Mouse (Mus musculus) liver, embryonic 13.5 days (tissue): ENCODE measurements around the gene Foxn3. TPM values are rescaled to one million over a fixed set of nuclear protein-coding genes. Genes with fewer than 3 reads are reported as not detected.

Source experiments
- ATAC-seq: fragments of 200-750 bp; cut with Nextera tagmentation; 2 replicates; pipeline ENCODE4 v1.8.0; 2017; ENCODE audit warnings: low read depth, mild to moderate bottlenecking, moderate number of reproducible peaks, moderate library complexity
- DNase-seq: peaks from one replicate; pipeline ENCODE4 v3.0.0; 2022
- H3K27ac ChIP-seq: fragments of 300-500 bp; sonication (generic); 2 replicates; pipeline ENCODE4 v1.5.1; 2015; ENCODE audit warnings: moderate library complexity, mild to moderate bottlenecking, inconsistent platforms
- H3K27me3 ChIP-seq: fragments of 300-500 bp; sonication (generic); 2 replicates; pipeline ENCODE4 v1.6.1; 2015; ENCODE audit warnings: mild to moderate bottlenecking, inconsistent platforms
- H3K36me3 ChIP-seq: fragments of 300-500 bp; sonication (generic); 2 replicates; pipeline ENCODE4 v1.6.1; 2015; ENCODE audit warnings: mild to moderate bottlenecking, inconsistent platforms
- H3K4me1 ChIP-seq: fragments of 300-500 bp; sonication (generic); replicated peaks from 2 replicates; pipeline ENCODE4 v1.6.1; 2015; ENCODE audit warnings: inconsistent platforms
- H3K4me2 ChIP-seq: fragments of 300-500 bp; sonication (generic); 2 replicates; pipeline ENCODE4 v1.6.1; 2015; ENCODE audit warnings: inconsistent platforms, mild to moderate bottlenecking, moderate library complexity
- H3K4me3 ChIP-seq: fragments of 300-500 bp; sonication (generic); replicated peaks from 2 replicates; pipeline ENCODE4 v1.5.1; 2015; ENCODE audit warnings: mild to moderate bottlenecking, inconsistent platforms
- H3K9ac ChIP-seq: fragments of 300-500 bp; sonication (generic); 2 replicates; pipeline ENCODE4 v1.6.1; 2015; ENCODE audit warnings: mild to moderate bottlenecking, inconsistent platforms
- H3K9me3 ChIP-seq: fragments of 300-500 bp; sonication (generic); replicated peaks from 2 replicates; pipeline ENCODE4 v1.6.1; 2016; ENCODE audit warnings: inconsistent platforms
- WGBS: fragments of 180-500 bp; shearing (Covaris S2); methylation state at CpG from one replicate; pipeline ENCODE4 v1.1.7; 2015; ENCODE audit not compliant: insufficient replicate concordance; 5-methylcytosine and 5-hydroxymethylcytosine counted together
- polyA plus RNA-seq: library from polyadenylated mRNA; unstranded; fragments of >200 nt; fragmentation: Nextera tagmentation; extraction: Ambion mirVana; gene quantifications from 2 replicates; pipeline ENCODE4 v1.2.1, GENCODE M21; 2015

Foxn3 gene
- polyA plus RNA-seq, 1 experiment from 2014 or later, result 18.1 TPM

DNA sequence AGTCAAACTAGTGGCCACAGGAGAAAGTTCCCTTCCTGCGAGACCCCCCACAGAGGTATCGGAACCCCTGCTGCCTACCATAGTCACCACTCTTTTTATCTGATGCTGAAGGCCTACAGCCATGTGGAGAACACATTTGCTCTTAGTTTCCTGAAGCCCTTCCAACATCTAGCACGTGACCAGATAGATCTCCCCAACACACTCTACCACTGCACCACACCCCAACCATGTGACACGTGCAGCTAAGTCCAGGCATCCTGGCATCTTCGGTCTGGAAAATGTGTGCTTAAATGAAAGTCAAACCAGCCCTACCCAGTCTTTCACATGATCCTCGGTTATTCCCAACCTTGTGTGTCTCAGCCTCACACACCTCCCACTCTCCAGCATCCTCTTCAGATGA, 200.4 kb downstream of the Foxn3 start:
- WGBS, result 72% methylated on average over 6 of the region's 6 CpGs
- H3K9me3 ChIP-seq, result no peaks in the 10 kb centered on the region
- H3K4me3 ChIP-seq, result no peak overlapping the region
- H3K36me3 ChIP-seq, result no peaks in the 10 kb centered on the region
- ATAC-seq, result peak; percentile 53
- no peak for DNase-seq
- H3K4me2 ChIP-seq, result no peak overlapping the region
- H3K27me3 ChIP-seq, result no peaks in the 10 kb centered on the region
- H3K4me1 ChIP-seq, result peaks cover 24% of the 10 kb centered on the region
- no peak overlapping the region for H3K9ac ChIP-seq
- H3K27ac ChIP-seq, result no peak overlapping the region

GRCm38 (mm10) chr12:99361752-99362132, 201.6 kb downstream of the Foxn3 start:
- no peaks in the 10 kb centered on the region for H3K9me3 ChIP-seq
- no peak for DNase-seq
- peaks cover 24% of the 10 kb centered on the region for H3K4me1 ChIP-seq
- 73% methylated on average over 5 of the region's 5 CpGs for WGBS
- ATAC-seq, result no peak
- H3K27me3 ChIP-seq, result no peaks in the 10 kb centered on the region
- H3K4me2 ChIP-seq, result no peak overlapping the region
- H3K4me3 ChIP-seq, result no peak overlapping the region
- H3K36me3 ChIP-seq, result no peaks in the 10 kb centered on the region
- H3K9ac ChIP-seq, result no peak overlapping the region
- H3K27ac ChIP-seq, result no peak overlapping the region

GRCm38 (mm10) chr12:99360958-99361751, 202.2 kb downstream of the Foxn3 start:
- WGBS, result 54% methylated on average over 8 of the region's 8 CpGs

GRCm38 (mm10) chr12:99358698-99359097, 204.7 kb downstream of the Foxn3 start:
- no peak overlapping the region for H3K27ac ChIP-seq
- H3K9me3 ChIP-seq, result no peaks in the 10 kb centered on the region
- H3K36me3 ChIP-seq, result no peaks in the 10 kb centered on the region
- no peak for ATAC-seq
- no peak overlapping the region for H3K4me3 ChIP-seq
- WGBS, result 69% methylated on average over 5 of the region's 5 CpGs
- H3K4me1 ChIP-seq, result peaks cover 25% of the 10 kb centered on the region
- DNase-seq, result no peak
- H3K4me2 ChIP-seq, result no peak overlapping the region
- H3K9ac ChIP-seq, result no peak overlapping the region
- H3K27me3 ChIP-seq, result no peaks in the 10 kb centered on the region

More at GRCm38 (mm10) chr12:99360958-99361751, 202.2 kb downstream of the Foxn3 start:
- Histone ChIP-seq H3K27ac (no peak overlapping the region), H3K9me3 (no peaks in the 10 kb centered on the region), H3K4me3 (no peak overlapping the region), H3K4me1 (peaks cover 23% of the 10 kb centered on the region), H3K4me2 (no peak overlapping the region), H3K27me3 (no peaks in the 10 kb centered on the region), H3K36me3 (no peaks in the 10 kb centered on the region), H3K9ac (no peak overlapping the region)
- ATAC-seq, result no peak
- no peak for DNase-seq

DNA sequence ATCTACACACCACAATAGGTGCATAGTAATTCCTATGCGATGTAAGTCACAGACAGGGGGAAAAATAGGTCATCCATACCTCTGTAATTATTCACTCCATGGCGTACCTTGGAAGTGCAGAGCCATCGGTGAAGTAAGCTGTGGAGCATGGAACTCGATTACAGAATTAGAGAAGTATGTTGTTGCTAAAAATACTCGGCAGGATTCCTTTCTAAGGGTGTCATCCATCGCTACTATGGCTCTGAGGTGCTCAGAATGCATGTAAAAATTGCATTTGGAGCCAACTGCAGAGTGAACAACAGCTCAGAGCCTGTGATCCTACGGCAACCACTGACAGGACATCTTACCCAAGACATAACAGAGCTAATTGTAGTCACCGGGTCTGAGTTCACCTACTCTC, 206.7 kb downstream of the Foxn3 start:
- no peaks in the 10 kb centered on the region for H3K36me3 ChIP-seq
- no peak for ATAC-seq
- H3K27ac ChIP-seq, result no peak overlapping the region
- no peak overlapping the region for H3K4me3 ChIP-seq
- H3K4me1 ChIP-seq, result peaks cover 33% of the 10 kb centered on the region
- DNase-seq, result no peak
- H3K9ac ChIP-seq, result no peak overlapping the region
- no peaks in the 10 kb centered on the region for H3K9me3 ChIP-seq
- 71% methylated on average over 8 of the region's 8 CpGs for WGBS
- no peaks in the 10 kb centered on the region for H3K27me3 ChIP-seq
- no peak overlapping the region for H3K4me2 ChIP-seq

DNA sequence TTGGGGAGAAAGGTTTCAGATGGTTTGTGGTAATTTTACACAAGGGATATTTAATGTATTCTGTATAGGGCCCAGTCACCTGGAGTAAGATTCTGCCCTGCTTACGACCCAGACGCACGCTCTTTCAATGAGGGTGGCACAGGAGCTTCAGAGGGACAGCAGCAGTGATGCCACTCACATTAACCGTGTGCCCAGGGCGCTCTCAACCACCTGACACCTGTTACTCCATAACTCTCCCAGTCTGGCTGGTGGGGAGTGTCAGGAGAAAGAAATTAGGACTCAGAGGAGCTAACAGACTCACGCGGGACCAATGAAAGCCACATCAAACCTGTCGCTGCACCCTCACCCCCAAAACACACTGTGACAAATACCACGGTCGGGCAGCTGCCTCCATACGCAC, 209.7 kb downstream of the Foxn3 start:
- ATAC-seq, result no peak
- Histone ChIP-seq H3K27me3 (no peaks in the 10 kb centered on the region), H3K4me2 (no peak overlapping the region), H3K9ac (no peak overlapping the region), H3K4me1 (peaks cover 48% of the 10 kb centered on the region), H3K36me3 (no peaks in the 10 kb centered on the region), H3K27ac (no peak overlapping the region), H3K4me3 (no peak overlapping the region), H3K9me3 (no peaks in the 10 kb centered on the region)
- DNase-seq, result no peak
- WGBS, result 84% methylated on average over 11 of the region's 11 CpGs

- Histone ChIP-seq H3K9ac (no peak overlapping the region), H3K9me3 (no peaks in the 10 kb centered on the region), H3K4me1 (peaks cover 59% of the 10 kb centered on the region), H3K27ac (peak overlapping the region; percentile 11), H3K27me3 (no peaks in the 10 kb centered on the region), H3K36me3 (no peaks in the 10 kb centered on the region), H3K4me2 (0 out of 2 replicates have a peak overlapping the region, but pooled peaks have one; percentile 10), H3K4me3 (no peak overlapping the region)
- peak; percentile 20 for DNase-seq
- WGBS, result 61% methylated on average over 6 of the region's 6 CpGs
- ATAC-seq, result no peak
These were observed 210.8 kb downstream of the Foxn3 start for GRCm38 (mm10) chr12:99352583-99352982.

DNA sequence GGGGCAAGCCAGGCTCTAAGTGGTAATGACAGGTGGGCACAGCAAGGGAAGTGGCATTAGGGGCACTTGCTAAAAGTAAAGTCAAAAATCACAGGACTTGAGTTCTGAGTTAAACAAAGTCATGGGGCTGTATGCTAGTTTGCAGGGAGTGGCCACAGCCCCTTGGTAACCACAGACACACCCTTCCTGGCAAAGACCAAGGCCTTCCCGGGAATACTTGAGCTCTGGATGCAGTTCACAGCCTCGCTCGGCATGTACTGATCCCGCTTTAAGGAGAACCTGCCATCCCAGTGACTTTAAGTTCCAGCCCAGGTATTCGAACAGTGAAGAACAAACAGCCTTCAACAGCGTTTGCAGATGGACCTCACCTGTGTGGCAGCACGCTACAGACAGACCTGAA, 211.2 kb downstream of the Foxn3 start:
- ATAC-seq (no peak), DNase-seq (no peak)
- no peaks in the 10 kb centered on the region for H3K36me3 ChIP-seq
- peak overlapping the region; percentile 11 for H3K27ac ChIP-seq
- peaks cover 63% of the 10 kb centered on the region for H3K4me1 ChIP-seq
- no peak overlapping the region for H3K9ac ChIP-seq
- 0 out of 2 replicates have a peak overlapping the region, but pooled peaks have one; percentile 10 for H3K4me2 ChIP-seq
- no peaks in the 10 kb centered on the region for H3K27me3 ChIP-seq
- 52% methylated on average over 7 of the region's 7 CpGs for WGBS
- no peaks in the 10 kb centered on the region for H3K9me3 ChIP-seq
- H3K4me3 ChIP-seq, result no peak overlapping the region

DNA sequence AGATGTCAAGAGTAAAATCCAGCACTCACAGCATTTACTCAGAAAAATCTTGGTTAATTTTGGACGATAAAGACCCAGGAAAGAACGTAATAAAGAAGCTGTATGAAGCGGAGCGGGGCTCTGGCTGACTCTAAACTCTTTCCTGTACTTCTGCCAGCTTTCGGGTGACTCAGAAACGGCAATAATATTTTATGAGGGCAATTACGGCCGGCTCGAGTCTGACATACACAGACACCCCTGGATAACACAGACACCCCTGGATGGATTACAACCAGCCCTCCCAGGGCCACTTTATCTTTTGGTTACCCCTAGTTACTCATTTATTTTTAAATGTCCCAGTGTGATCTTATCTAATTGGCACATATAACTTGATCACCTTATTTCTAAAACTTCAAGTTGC, 211.7 kb downstream of the Foxn3 start:
- Histone ChIP-seq H3K9me3 (no peaks in the 10 kb centered on the region), H3K4me3 (no peak overlapping the region), H3K4me1 (peaks cover 67% of the 10 kb centered on the region), H3K36me3 (no peaks in the 10 kb centered on the region), H3K9ac (no peak overlapping the region), H3K27ac (0 out of 2 replicates have a peak overlapping the region, but pooled peaks have one; percentile 2), H3K27me3 (no peaks in the 10 kb centered on the region), H3K4me2 (no peak overlapping the region)
- no peak for DNase-seq
- WGBS, result 67% methylated on average over 9 of the region's 9 CpGs
- no peak for ATAC-seq

GRCm38 (mm10) chr12:99349650-99349997, 213.8 kb downstream of the Foxn3 start:
- Histone ChIP-seq H3K27ac (peak overlapping the region; percentile 89), H3K4me1 (peaks cover 76% of the 10 kb centered on the region), H3K36me3 (no peaks in the 10 kb centered on the region), H3K9ac (peak overlapping the region; percentile 52; the same call in 1 of the 2 replicates), H3K9me3 (no peaks in the 10 kb centered on the region), H3K4me3 (no peak overlapping the region), H3K4me2 (peak overlapping the region; percentile 41), H3K27me3 (no peaks in the 10 kb centered on the region)
- 14% methylated on average over 9 of the region's 9 CpGs for WGBS
- ATAC-seq, result peak; percentile 88
- peak; percentile 73 for DNase-seq

DNA sequence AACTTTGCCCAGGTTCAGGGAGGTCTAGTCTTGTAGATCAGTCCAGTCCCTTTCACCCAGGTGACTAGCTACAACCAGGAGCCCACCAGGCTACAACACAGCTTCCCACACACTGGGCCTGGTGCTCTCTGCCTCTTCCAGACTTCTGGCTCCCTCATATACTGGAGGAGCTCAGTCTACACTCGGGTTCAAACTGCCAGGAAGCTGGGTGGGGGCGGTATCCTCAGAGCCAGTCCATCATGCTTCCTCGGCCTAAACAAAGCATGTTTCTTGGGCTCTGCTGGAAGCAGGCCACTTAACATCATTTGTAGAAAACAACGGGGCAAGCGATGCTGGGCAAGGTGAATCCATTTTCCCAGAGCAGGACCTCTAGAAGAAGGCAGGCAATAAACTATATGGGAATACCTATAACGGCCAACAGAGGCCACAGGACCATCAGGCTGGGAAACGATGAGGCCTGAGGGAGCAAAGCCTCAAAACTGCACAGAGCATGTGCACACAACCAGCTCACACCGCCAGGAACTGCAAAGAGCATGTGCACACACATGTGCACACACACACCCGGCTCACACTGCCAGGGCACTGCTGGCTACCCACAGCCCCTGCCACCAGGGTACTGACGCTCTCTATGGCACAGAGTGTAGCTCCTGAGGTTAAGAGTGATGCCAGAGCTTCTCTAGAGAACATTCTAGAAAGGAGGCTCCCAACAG, 214.3 kb downstream of the Foxn3 start:
- Histone ChIP-seq H3K9me3 (no peaks in the 10 kb centered on the region), H3K4me2 (peak overlapping the region; percentile 41), H3K4me1 (peaks cover 76% of the 10 kb centered on the region), H3K9ac (peak overlapping the region; percentile 52; the same call in 1 of the 2 replicates), H3K36me3 (no peaks in the 10 kb centered on the region), H3K27me3 (no peaks in the 10 kb centered on the region), H3K27ac (peak overlapping the region; percentile 89), H3K4me3 (no peak overlapping the region)
- DNase-seq (no peak), ATAC-seq (peak; percentile 58)
- WGBS, result 68% methylated on average over 10 of the region's 10 CpGs
